Mouse (Mus musculus) brown adipose tissue, adult 24 weeks (tissue): ENCODE data around the gene Frmd4b. TPM values are rescaled to one million over a fixed set of nuclear protein-coding genes. Genes with fewer than 3 reads are reported as not detected.

Source experiments
- H3K27ac ChIP-seq: fragments of 200-500 bp; replicated peaks from 2 replicates; pipeline ENCODE4 v1.5.1; 2012; ENCODE audit warnings: low read depth, mild to moderate bottlenecking, low read length
- H3K4me1 ChIP-seq: fragments of 200-500 bp; 2 replicates; pipeline ENCODE4 v1.6.1; 2012; ENCODE audit warnings: low read length, mixed read lengths; ENCODE audit not compliant: control insufficient read depth, insufficient read depth, insufficient read length
- H3K4me3 ChIP-seq: fragments of 200-500 bp; 2 replicates; pipeline ENCODE4 v1.5.1; 2012; ENCODE audit warnings: low read depth, mild to moderate bottlenecking, low read length, moderate library complexity; ENCODE audit not compliant: insufficient read depth
- polyA plus RNA-seq: library from polyadenylated mRNA; stranded (reverse); fragments of >200 nt; gene quantifications from 2 replicates; pipeline ENCODE4 v1.2.4, GENCODE M21; 2012; ENCODE audit not compliant: missing spikeins, insufficient read depth, insufficient read length

The Frmd4b gene
- polyA plus RNA-seq, 1 experiment = 3.2 TPM

DNA sequence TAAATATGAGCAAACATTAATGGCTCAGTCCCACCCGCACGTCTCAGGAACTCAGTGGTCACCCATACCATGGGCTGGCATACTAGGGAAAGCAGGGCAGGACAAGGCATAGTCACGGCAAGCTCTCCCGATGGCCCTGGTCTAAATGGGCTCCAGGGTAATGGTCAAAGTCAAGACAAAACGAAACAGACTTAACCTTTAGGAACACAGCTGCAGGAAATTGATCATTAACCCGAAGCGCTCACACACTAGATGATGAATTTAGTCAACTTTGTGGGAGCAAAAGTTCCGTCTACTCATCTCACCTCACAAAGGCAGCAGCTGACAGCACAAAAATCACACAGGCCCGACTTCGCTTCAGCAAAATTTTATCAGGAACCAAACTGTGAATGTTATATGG is 97.8 kb downstream of the Frmd4b start:
- H3K27ac ChIP-seq = no peak overlapping the region
- peaks cover 12% of the 10 kb centered on the region; the same call in 1 of the 2 replicates for H3K4me1 ChIP-seq
- no peak overlapping the region for H3K4me3 ChIP-seq

DNA sequence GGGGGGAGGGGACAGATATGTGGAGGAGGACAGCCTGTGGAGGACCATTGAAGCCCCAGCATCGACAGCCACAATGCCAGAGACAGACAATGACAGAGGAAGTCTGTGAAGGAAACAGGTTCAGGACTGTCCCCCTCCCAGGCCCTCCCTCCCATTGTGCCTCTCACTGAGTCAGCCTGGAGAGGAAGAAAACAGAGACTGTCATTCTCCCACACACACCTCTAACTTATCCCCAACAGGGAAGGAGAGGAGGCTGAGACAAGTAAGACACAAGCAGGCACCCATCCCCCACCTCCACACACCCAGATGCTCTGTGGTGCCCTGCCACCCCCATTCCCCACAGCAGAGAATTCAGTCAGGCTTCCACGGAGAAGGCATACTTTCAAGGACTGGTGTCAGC is 98.9 kb downstream of the Frmd4b start:
- H3K4me3 ChIP-seq = no peak overlapping the region

DNA sequence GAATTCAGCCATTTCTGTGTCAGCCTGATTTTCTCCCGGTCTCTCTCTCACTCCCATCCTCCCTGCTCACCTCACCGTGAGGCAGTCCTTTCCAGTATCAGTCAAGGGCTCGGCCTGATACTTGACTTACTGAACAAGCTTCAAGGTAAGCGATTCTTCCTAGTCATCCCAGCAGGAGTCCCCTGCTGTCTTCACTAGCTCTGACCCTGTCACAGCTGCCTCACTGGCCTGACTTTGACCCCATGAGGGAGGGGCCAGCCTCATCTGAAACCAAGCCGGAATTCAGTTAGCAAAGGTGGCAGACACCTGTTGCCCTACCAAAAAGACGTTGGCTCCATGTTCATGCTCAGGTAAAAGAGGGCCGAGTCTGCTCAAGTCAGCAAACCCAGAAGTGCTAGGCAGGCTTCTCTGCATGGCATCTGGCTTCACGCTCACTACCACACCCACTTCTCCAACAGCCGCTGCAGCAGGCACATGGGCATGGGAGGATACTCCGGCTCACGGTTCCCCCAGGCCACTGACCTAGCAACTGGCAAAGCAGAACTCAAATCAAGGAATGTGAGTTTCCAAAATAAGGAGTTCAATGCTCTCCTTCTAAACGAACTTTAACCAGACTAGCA is 99.6 kb downstream of the Frmd4b start:
- Histone ChIP-seq H3K27ac (0 out of 2 replicates have a peak overlapping the region, but pooled peaks have one; percentile 5), H3K4me1 (peaks cover 12% of the 10 kb centered on the region; the same call in 1 of the 2 replicates), H3K4me3 (no peak overlapping the region)

More for the DNA sequence above, 98.9 kb downstream of the Frmd4b start:
- 0 out of 2 replicates have a peak overlapping the region, but pooled peaks have one; percentile 31 for H3K27ac ChIP-seq
- H3K4me1 ChIP-seq = peaks cover 12% of the 10 kb centered on the region; the same call in 1 of the 2 replicates

DNA sequence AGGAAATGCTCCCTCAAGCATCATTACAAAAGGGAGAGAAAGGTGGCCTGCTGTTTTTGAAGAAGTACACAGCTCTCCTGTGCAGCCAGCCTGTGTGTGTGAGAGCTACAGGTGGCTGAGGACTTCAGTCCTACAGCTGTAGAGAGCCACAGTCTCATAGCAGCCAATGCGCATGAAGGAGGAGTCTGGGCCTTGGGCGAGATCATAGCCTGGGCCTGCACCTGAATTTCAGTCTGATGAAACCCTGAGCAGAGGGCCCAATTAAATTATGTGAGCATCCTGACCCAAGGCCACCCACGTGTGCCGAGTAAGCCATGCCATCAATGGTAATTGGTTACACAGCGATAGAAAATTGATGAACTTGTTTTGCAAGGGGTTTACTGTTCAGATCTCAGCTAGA is 100.4 kb downstream of the Frmd4b start:
- Histone ChIP-seq H3K27ac (no peak overlapping the region), H3K4me1 (peaks cover 12% of the 10 kb centered on the region; the same call in 1 of the 2 replicates), H3K4me3 (no peak overlapping the region)

DNA sequence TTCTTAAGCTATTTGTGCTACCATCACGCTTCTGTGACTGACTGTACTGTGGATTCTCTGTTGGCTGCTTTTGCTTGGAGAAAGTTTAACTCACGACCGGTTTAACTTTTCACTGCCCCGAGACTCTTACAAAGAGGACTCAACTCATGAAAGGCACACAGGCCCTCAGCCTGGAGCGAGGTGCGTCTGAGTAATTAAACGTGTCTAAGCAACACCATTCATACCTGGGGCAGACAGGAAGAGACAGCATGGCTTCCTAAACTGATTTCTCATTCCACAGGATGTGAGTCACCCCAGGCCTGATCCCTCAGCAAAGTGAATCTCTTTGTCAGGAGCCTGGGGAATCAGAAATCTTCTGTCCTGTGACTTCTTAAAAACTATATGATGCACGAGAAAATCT is 106.6 kb downstream of the Frmd4b start:
- Histone ChIP-seq H3K27ac (peak overlapping the region; percentile 74), H3K4me3 (no peak overlapping the region), H3K4me1 (peaks cover 11% of the 10 kb centered on the region; the same call in 1 of the 2 replicates)

DNA sequence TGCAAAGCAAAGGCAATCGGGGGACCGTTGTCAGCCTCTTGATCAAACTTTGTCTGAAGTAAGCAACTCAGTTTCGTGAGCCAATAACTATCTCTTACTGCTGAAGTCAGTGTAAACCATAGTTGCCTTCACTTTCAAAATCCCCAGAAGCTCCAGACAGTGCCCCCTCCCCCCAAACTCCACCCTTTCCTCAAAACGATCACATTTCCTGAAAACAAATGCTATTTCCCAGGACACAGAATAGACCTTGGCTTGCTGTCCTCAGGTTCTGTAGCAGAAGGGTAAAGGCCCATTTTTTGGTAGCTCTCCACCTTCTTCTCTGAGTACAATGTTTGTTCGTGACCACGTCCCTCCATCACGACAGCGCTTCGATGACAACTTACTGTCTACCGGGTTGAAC is 107.9 kb downstream of the Frmd4b start:
- H3K4me3 ChIP-seq = peak overlapping the region; percentile 35
- H3K27ac ChIP-seq = peak overlapping the region; percentile 79
- H3K4me1 ChIP-seq = peaks cover 11% of the 10 kb centered on the region; the same call in 1 of the 2 replicates

DNA sequence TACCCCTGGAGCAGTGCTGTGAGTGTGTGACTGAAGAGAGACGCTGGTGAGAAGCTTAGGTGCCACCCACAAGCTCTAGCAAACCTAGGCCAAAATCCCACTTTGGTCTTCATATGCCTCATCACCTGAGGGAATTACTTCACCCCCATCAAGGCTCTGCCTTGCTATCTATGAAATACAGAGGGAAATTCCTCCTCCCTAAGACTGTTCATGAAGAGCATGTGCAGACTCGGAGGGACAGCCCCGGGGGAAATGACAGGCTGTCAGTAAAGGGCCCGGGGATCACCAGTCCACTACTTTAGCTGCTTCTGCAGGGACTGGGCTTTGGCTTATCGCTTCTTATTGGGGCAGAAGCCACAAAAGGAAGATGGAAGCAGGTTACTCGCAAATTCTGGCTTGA is 108.9 kb downstream of the Frmd4b start:
- no peak overlapping the region for H3K4me3 ChIP-seq
- H3K27ac ChIP-seq = peak overlapping the region; percentile 79; the same call in 1 of the 2 replicates
- H3K4me1 ChIP-seq = peaks cover 11% of the 10 kb centered on the region; the same call in 1 of the 2 replicates

DNA sequence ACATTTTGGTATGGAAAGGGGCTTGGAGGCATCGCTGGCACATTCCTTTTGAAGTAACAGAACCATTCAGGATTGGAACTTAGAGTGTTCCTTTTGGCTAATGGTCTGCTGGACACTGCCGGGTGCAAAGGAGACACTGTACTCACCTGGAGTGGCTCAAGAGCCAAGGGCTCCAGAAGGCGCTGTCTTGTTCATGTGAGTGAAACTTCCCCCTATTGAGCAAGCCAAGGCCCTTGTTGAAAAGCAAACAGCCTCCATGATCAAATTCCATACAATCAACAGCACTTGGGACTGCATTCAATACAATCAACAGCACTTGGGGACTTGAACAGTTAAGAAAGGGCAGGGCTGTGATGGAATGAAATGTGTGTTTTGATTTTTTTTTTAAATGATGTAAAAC is 109.4 kb downstream of the Frmd4b start:
- no peak overlapping the region for H3K27ac ChIP-seq
- peaks cover 11% of the 10 kb centered on the region; the same call in 1 of the 2 replicates for H3K4me1 ChIP-seq
- H3K4me3 ChIP-seq = no peak overlapping the region

DNA sequence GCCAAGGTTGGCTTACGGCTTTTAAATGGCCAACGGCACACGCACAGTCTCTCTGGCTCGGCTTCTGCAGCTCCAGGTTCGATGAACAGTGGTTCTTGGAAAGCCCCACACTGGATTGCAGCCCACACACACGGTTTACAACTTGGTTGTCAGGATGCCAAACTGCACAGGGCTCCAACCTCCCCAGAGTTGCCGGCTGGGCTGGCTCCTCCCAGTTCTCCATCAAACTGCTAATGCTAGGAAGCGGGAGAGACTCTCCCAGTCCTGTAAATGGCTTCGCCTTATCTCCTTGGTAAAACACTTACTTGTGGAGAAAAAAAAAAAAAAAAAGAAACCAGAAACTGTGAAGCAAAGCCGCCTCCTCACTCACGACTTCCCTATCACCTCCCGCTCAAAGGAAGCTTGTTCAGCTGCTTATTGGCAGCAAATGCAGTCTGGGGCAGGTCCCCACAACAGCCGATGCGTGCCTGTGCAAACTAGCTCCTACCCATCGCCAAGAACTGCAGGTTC is 111.1 kb downstream of the Frmd4b start:
- Histone ChIP-seq H3K4me1 (peaks cover 11% of the 10 kb centered on the region; the same call in 1 of the 2 replicates), H3K27ac (no peak overlapping the region), H3K4me3 (no peak overlapping the region)

DNA sequence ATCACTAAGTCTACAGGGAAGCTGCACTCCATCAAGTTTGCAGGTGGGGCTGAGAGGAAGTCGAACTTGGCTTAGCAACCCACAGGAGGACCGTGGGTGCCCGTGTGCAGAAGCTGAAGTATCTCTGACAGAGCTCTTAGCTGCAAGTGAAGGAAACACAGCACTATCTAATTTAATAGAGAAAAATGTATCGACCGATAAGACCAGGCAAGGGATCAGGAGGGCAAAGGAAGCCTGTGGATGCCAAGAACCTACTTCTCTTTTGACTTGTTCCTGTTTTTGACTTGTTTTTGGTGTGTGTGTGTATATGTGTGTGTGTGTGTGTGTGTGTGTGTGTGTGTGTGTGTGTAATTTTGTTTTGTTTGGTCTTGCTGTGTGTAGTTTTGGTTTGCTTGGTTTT is 112.7 kb downstream of the Frmd4b start:
- H3K4me3 ChIP-seq = no peak overlapping the region
- no peak overlapping the region for H3K27ac ChIP-seq
- H3K4me1 ChIP-seq = peaks cover 8% of the 10 kb centered on the region; the same call in 1 of the 2 replicates

DNA sequence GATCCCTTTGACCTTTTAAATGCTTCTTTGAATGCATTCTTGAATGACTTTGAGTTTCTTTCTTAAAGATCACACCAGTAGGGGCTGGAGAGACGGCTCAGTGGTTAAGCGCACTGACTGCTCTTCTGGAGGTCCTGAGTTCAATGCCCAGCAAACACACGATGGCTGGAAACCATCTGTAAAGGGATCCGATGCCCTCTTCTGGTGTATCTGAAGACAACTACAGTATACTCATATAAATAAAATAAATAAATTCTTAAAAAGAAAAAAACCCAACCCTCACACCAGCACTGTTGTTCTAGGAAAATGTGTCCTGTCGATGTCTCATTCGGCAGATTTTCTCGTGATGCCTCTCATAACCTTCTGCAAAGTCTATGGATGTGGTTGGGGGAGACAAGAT is 116.3 kb downstream of the Frmd4b start:
- H3K4me1 ChIP-seq = no peaks in the 10 kb centered on the region
- H3K4me3 ChIP-seq = no peak overlapping the region

DNA sequence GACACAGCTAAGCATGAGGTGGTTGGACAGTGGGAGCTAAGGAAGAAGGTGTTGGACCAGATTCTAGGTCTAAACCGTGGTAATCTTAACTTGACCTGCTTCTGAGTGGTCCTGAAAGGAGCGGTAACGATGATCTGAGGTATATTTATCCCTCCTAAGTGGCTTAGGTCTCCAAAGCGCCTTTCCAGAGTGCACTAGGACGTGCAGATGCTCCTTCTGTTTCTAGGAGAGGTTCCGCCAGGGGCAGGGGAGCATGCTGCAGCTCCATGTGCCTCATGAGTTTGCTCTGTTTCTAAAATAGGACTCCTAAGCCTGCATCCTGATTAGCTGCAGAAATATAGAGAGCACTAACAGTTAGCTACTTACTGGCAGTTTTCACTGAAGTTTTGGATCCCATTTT is 117.1 kb downstream of the Frmd4b start:
- H3K4me3 ChIP-seq = no peak overlapping the region
- no peaks in the 10 kb centered on the region for H3K4me1 ChIP-seq

More for the DNA sequence above, 116.3 kb downstream of the Frmd4b start:
- H3K27ac ChIP-seq = no peak overlapping the region

DNA sequence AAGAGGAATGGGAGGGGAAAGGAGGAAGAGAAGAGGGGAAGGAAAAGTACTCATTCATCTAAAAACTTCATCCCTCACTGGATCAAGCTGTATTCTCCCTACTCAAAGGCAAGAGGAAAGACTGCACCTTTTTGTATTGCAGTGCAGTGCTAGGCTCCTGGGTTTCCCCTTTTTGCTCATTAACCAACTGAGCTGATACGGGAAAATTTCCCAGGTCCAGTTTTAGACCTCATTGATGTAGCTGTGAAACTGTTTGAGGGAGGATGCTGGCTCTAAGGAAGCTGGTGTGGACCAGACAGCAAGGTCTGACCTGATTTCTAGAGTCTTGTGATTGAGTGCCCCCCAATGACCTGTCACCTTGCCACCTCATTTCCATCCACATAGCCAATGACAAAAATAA is 121.3 kb downstream of the Frmd4b start:
- Histone ChIP-seq H3K4me1 (no peaks in the 10 kb centered on the region), H3K27ac (no peak overlapping the region), H3K4me3 (no peak overlapping the region)

More for the DNA sequence above, 117.1 kb downstream of the Frmd4b start:
- H3K27ac ChIP-seq = no peak overlapping the region

DNA sequence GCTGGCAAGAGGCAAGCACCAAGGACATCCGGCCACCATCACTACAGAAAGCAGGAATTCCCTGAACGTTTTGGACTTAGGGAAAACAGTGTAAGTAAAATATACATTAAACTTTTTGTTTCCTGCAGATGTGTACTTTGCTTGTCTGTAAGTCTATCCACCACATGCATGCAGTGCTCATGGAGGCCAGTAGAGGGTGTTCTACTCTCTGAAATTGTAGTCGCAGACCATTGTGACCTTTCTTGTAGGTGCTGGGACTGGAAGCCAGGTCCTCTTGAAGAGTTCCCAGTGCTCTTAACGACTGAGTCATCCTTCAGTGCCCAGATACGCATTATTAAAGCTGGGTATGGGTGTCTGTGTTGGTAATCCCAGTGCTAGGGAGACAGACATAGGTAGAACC is 126.3 kb downstream of the Frmd4b start:
- H3K4me1 ChIP-seq = 0 out of 2 replicates have a peak, but pooled peaks cover 5% of the 10 kb centered on the region
- no peak overlapping the region for H3K4me3 ChIP-seq
- H3K27ac ChIP-seq = no peak overlapping the region

DNA sequence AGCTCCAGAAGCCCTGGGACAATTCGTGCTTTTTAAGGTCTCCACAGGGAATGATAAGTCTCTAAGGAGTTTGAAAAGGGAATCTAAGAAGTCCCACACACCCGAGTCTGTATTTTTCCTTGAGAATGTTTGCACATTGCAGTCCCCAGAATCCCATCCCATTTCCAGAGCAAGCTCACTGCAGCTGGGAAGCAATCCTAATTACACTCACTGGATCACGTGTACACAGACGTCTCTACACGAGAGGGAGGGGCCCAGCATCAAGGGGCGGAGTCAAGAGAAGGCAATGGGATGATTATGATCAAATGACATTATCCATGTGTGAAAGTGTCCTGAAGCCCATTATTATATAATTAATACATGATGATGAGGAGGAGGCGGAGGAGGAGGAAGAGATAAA is 128.5 kb downstream of the Frmd4b start:
- Histone ChIP-seq H3K4me1 (0 out of 2 replicates have a peak, but pooled peaks cover 5% of the 10 kb centered on the region), H3K27ac (peak overlapping the region; percentile 52; the same call in 1 of the 2 replicates), H3K4me3 (no peak overlapping the region)

DNA sequence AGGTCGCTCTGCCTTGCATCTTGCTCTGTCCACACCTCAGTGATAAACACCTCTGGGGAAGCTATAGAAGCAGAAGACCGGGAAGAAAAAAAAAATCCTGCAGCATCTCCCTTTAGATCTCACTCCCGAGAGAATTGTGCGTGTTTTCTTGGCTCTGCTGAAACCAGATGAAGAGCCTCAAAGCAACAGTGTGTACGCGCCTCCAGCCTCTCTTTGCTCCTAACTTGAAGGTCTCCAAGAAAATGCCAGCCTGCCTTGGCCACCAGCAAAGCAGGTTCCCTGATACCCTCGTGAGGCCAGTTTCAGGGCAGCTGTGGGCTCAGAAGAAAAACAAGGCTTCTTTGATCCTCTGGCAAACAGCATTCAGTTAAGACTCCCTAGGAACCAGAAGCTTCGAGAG is 129.1 kb downstream of the Frmd4b start:
- Histone ChIP-seq H3K4me1 (0 out of 2 replicates have a peak, but pooled peaks cover 5% of the 10 kb centered on the region), H3K27ac (peak overlapping the region; percentile 52; the same call in 1 of the 2 replicates), H3K4me3 (peak overlapping the region; percentile 57)
